Mouse (Mus musculus) brain, adult 10 weeks (tissue): ENCODE data around the gene Mphosph6. TPM values are rescaled to one million over a fixed set of nuclear protein-coding genes. Genes with fewer than 3 reads are reported as not detected.

Source experiments
- polyA plus RNA-seq: library from polyadenylated mRNA; stranded (reverse); fragments of 350-450 nt; fragmentation: Illumina TruSeq; extraction: RNeasy Lipid Tissue Mini Kit (QIAGEN cat#74804); gene quantifications from one replicate; pipeline ENCODE4 v1.2.3, GENCODE M21; 2015; ENCODE audit warnings: low read depth, low replicate concordance

Mphosph6 gene
- polyA plus RNA-seq, result 29.6 TPM

DNA sequence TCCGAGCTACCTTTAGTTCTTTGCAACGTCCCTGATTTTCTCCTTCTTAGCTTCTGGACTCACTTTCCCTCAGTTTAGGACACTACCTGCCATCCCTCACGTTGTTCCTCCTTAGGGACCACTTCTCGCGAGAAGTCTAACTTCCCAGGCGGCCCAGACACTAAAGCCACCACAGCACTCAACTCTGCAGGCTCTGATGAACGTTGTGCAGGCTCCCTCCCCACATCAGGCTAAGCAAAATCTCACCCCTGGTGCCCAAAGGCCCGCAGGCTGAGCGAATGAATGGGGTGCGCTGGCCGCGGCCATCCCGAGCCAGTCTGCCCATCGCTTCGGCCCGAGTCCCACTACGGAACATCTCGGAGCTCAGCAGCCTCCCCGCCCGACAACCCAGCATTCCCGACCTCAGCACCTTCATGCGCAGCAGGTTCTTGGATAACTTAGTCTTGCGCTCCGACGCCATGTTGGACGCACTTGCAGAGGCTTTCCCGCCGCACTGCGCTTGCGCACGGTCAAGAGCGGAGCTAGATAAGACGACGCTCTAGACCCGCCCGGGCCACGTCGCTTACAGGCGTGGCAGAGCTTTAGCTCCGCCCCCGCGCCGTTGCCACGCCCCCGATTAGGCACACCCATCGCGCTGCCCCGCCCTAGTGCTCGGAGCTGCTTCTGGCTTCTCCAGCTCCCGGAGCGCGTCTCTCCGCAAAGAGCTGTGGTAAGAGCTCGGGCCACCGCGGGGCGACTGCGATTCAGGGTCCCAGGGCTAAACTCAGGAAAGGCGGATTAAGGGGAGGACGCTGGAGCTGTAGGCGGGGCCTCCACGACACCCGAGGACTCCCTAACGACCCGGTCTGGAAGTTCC is at the start of gene Mphosph6:
Gene Mphosph6 (minus strand): TSS at position 501 of the 856 bp plus-strand sequence.

Other genes with a start within 250 kb of the Mphosph6 start
- gene Sdr42e1, start 128.3 kb downstream of the Mphosph6 start, polyA plus RNA-seq, result 9.2 TPM
- 0.82 TPM for gene Hsd17b2, start 100.0 kb downstream of the Mphosph6 start, polyA plus RNA-seq